In genomic region chr9:64341671-64342070, GRCm38 (mm10) we compare ENCODE assay signal across 8 mouse cellular contexts. TPM values are rescaled to one million over a fixed set of nuclear protein-coding genes. Genes with fewer than 3 reads are reported as not detected.
DNase-seq lines count a peak whose midpoint lies in the region; ATAC-seq and TF ChIP-seq lines count a peak whose summit lies in the region.

No protein-coding gene starts in this region.

- H3K9me3 ChIP-seq in heart, embryonic 10.5 days, result no peaks in the 10 kb centered on the region
- no peaks in the 10 kb centered on the region for H3K9me3 ChIP-seq in forebrain, postnatal 0 days (ENCODE audit: low read length)
- no peaks in the 10 kb centered on the region for H3K9me3 ChIP-seq in liver, postnatal 0 days (ENCODE audit: low read length)

- peak overlapping the region; percentile 100; the same call in 1 of the 2 replicates for H3K9ac ChIP-seq in forebrain, postnatal 0 days
- peak overlapping the region; percentile 96; the same call in 1 of the 2 replicates for H3K9ac ChIP-seq in liver, postnatal 0 days (replicated peaks)

- TF ChIP-seq CTCF in forebrain, postnatal 0 days (IDR thresholded peaks at IDR 0.05; ENCODE audit: low read depth), result no peak
- no peak for TF ChIP-seq CTCF in liver, postnatal 0 days (IDR thresholded peaks at IDR 0.05; ENCODE audit: low read depth)

- intact Hi-C loops in heart, postnatal 14 days (cut with DNase I), result loop anchor here (10.0 kb wide), 1 partner anchor 623 kb away; the partner anchor contains the start of gene Ints14

- peaks cover 22% of the 10 kb centered on the region for H3K4me1 ChIP-seq in heart, embryonic 10.5 days
- H3K4me1 ChIP-seq in forebrain, postnatal 0 days (ENCODE audit: insufficient read depth), result no peaks in the 10 kb centered on the region
- peaks cover 6% of the 10 kb centered on the region for H3K4me1 ChIP-seq in liver, postnatal 0 days (ENCODE audit: insufficient read depth)

- H3K27me3 ChIP-seq in heart, embryonic 10.5 days (ENCODE audit: insufficient read depth, poor library complexity, severe bottlenecking), result no peaks in the 10 kb centered on the region
- no peaks in the 10 kb centered on the region for H3K27me3 ChIP-seq in forebrain, postnatal 0 days (ENCODE audit: insufficient read depth, low read length)
- H3K27me3 ChIP-seq in liver, postnatal 0 days (ENCODE audit: insufficient read depth, low read length), result no peaks in the 10 kb centered on the region

- peak overlapping the region; percentile 83 for H3K4me2 ChIP-seq in forebrain, postnatal 0 days (ENCODE audit: low read depth)
- peak overlapping the region; percentile 84; the same call in 1 of the 2 replicates for H3K4me2 ChIP-seq in liver, postnatal 0 days (ENCODE audit: low read depth, low read length)

- 87% methylated on average over 8 of the region's 8 CpGs for WGBS in heart, embryonic 10.5 days
- WGBS in forebrain, postnatal 0 days, result 83% methylated on average over 8 of the region's 8 CpGs
- 80% methylated on average over 8 of the region's 8 CpGs for WGBS in liver, postnatal 0 days (ENCODE audit: insufficient replicate concordance)

- H3K36me3 ChIP-seq in heart, embryonic 10.5 days, result peaks cover 12% of the 10 kb centered on the region
- H3K36me3 ChIP-seq in forebrain, postnatal 0 days (ENCODE audit: insufficient read depth), result no peaks in the 10 kb centered on the region
- H3K36me3 ChIP-seq in liver, postnatal 0 days (replicated peaks; ENCODE audit: insufficient read depth, low read length), result peaks cover 11% of the 10 kb centered on the region

- no peak for TF ChIP-seq EP300 in liver, postnatal 0 days (IDR thresholded peaks at IDR 0.05; ENCODE audit: low read depth)

- no peak for ATAC-seq in forebrain, postnatal 0 days
- no peak for ATAC-seq in liver, postnatal 0 days

- H3K4me3 ChIP-seq in heart, embryonic 10.5 days, result peak overlapping the region; percentile 84; the same call in 1 of the 2 replicates
- H3K4me3 ChIP-seq in forebrain, postnatal 0 days (ENCODE audit: low read depth, low read length), result peak overlapping the region; percentile 65; the same call in 1 of the 2 replicates
- no peak overlapping the region for H3K4me3 ChIP-seq in liver, postnatal 0 days (ENCODE audit: low read depth, low read length)

- DNase-seq in heart, embryonic 10.5 days (ENCODE audit: low spot score), result no peak
- no peak for DNase-seq in heart, postnatal 14 days
- peak; percentile 10 for DNase-seq in A20 (ENCODE audit: low read depth, low spot score)
- DNase-seq in forebrain, postnatal 0 days, result no peak
- DNase-seq in liver, postnatal 0 days, result no peak
- DNase-seq in adrenal gland, adult (ENCODE audit: inconsistent age in 2 of 2, low spot score in 1 of 2), result no peak
- DNase-seq in layer of hippocampus, adult 18-20 months (ENCODE audit: low spot score in 2 of 2), result no peak
- no peak for DNase-seq in MN1 (ENCODE audit: low spot score)

- peak overlapping the region; percentile 100; the same call in 1 of the 2 replicates for H3K27ac ChIP-seq in heart, embryonic 10.5 days
- peak overlapping the region; percentile 100 for H3K27ac ChIP-seq in forebrain, postnatal 0 days (ENCODE audit: low read depth, low read length)
- H3K27ac ChIP-seq in liver, postnatal 0 days (ENCODE audit: low read depth), result no peak overlapping the region; the same call in 1 of the 2 replicates

RNA-seq across cellular contexts. Expression of gene Dis3l, which starts 0.6 kb away (rescaled TPM):
- 20.0 and 23.2 TPM in 2 replicates for polyA plus RNA-seq in heart, embryonic 10.5 days (2016; fragmentation: Nextera tagmentation; extraction: Ambion mirVana)
- total RNA-seq in heart, postnatal 14 days (2021), result 10 to 100 TPM; 22.6 to 25.1 TPM
- total RNA-seq in forebrain, postnatal 0 days (2014; rRNA removed), result 19.6 and 28.6 TPM in 2 replicates
- polyA plus RNA-seq in forebrain, postnatal 0 days (2015; fragmentation: Nextera tagmentation; extraction: Ambion mirVana), result 15.3 and 18.1 TPM in 2 replicates
- 3.7 and 5.1 TPM in 2 replicates for polyA plus RNA-seq in liver, postnatal 0 days (2015; fragmentation: Nextera tagmentation; extraction: Ambion mirVana)
- total RNA-seq in layer of hippocampus, adult 18-20 months (2021), result 10 to 100 TPM; 26.3 to 30.0 TPM

RNA-seq across cellular contexts. Expression of gene Megf11, which starts 43.8 kb away (rescaled TPM):
- 0.31 and 0.40 TPM in 2 replicates for polyA plus RNA-seq in heart, embryonic 10.5 days (2016; fragmentation: Nextera tagmentation; extraction: Ambion mirVana)
- 1 to 10 TPM; 3.6 to 4.2 TPM for total RNA-seq in heart, postnatal 14 days (2021)
- total RNA-seq in forebrain, postnatal 0 days (2014; rRNA removed), result 7.4 and 14.5 TPM in 2 replicates
- 5.0 and 8.9 TPM in 2 replicates for polyA plus RNA-seq in forebrain, postnatal 0 days (2015; fragmentation: Nextera tagmentation; extraction: Ambion mirVana)
- 0.11 and 0.15 TPM in 2 replicates for polyA plus RNA-seq in liver, postnatal 0 days (2015; fragmentation: Nextera tagmentation; extraction: Ambion mirVana)
- 10 to 100 TPM; 12.7 to 14.3 TPM for total RNA-seq in layer of hippocampus, adult 18-20 months (2021)
